Mouse (Mus musculus): ENCODE results near the gene Mrgprg.

The Mrgprg gene

GRCm38 (mm10) chr7:143755357-143756124, 11.3 kb downstream of the Mrgprg start:
- DNase-seq = no peak

GRCm38 (mm10) chr7:143753990-143754715, 12.6 kb downstream of the Mrgprg start:
- peak; percentile 70 to 81 for DNase-seq

GRCm38 (mm10) chr7:143752606-143753005, 14.2 kb downstream of the Mrgprg start:
- peak in 1 of 2 experiments; percentile 36 for DNase-seq

GRCm38 (mm10) chr7:143752056-143752455, 14.7 kb downstream of the Mrgprg start:
- DNase-seq = no peak

- no peak for DNase-seq
Measured at GRCm38 (mm10) chr7:143751380-143751779, 15.4 kb downstream of the Mrgprg start.

GRCm38 (mm10) chr7:143749045-143749444, 17.7 kb downstream of the Mrgprg start:
- DNase-seq = no peak

- DNase-seq = peak; percentile 94 to 96
Measured at GRCm38 (mm10) chr7:143748041-143748868, 18.5 kb downstream of the Mrgprg start.

GRCm38 (mm10) chr7:143740653-143741052, 26.1 kb downstream of the Mrgprg start:
- no peak for DNase-seq

GRCm38 (mm10) chr7:143739511-143740461, 27.0 kb downstream of the Mrgprg start:
- peak; percentile 75 to 81 for DNase-seq

- peak; percentile 50 to 66 for DNase-seq
Measured at GRCm38 (mm10) chr7:143738601-143739006, 28.2 kb downstream of the Mrgprg start.

GRCm38 (mm10) chr7:143738194-143738593, 28.6 kb downstream of the Mrgprg start:
- no peak for DNase-seq

GRCm38 (mm10) chr7:143733746-143734145, 33.0 kb downstream of the Mrgprg start:
- no peak for DNase-seq

GRCm38 (mm10) chr7:143729886-143730285, 36.9 kb downstream of the Mrgprg start:
- DNase-seq = no peak

- DNase-seq = no peak
Measured at GRCm38 (mm10) chr7:143726396-143726795, 40.4 kb downstream of the Mrgprg start.

- DNase-seq = no peak
Measured at GRCm38 (mm10) chr7:143723841-143724240, 43.0 kb downstream of the Mrgprg start.

- DNase-seq = no peak
Measured at GRCm38 (mm10) chr7:143722646-143723045, 44.1 kb downstream of the Mrgprg start.

- DNase-seq = no peak
Measured at GRCm38 (mm10) chr7:143717811-143718210, 49.0 kb downstream of the Mrgprg start.

Data from cerebellum, postnatal 14 days (tissue).